Mouse (Mus musculus): ENCODE measurements around the gene Ltbp1.
"Not testable (repeated sequence)": the region's sequence is repeated elsewhere in the genome, so short reads cannot be mapped to it uniquely, and the experiment has no call there.

Ltbp1 gene

DNA sequence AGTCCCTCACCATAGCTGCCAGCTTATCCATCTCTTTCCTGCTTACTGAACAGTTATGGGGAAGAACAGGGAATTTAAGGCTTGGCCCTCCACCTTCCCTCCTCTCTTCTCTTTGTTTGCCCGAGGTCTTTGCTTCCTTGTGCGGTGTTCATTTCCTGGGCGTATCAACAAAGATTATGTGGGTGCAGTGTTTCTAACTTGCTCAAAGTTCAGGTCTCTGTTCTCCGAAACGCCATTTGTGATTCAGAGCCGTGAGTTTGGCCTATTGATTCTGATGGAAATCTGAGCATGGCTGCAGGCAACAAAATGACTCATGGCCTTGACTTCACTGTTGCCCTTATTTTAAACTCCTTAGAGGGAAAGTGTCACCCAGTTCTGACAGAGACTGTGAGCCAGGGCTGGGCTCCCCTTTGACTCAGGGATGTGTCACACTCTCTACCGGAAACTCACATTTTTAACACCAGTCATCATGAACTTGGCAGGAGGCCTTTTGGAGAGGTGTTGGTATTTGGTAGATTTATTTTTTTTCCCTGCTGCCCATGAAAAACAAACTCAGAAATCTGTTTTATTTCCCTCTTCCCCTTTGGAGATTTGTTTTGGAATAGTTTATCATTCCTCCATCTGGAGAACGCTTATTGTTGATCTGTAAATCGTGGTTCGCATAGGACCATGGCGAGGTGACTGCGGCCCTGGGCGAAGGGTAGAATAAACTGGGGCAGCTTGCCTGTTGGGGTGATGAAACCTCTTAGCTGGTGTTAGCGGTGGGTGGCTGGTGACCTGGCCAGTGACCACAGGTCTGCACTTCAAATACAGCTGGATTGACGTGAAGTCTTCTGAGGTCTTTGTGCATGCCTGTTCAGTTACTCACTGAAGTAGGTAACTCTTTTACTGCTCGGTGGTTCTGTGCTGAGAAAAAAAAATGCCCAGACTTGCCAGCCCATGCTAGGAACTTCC, 105.2 kb downstream of the Ltbp1 start:
- no peak for DNase-seq (ENCODE audit: low spot score in 2 of 2)

GRCm38 (mm10) chr17:75115594-75115993, 110.2 kb downstream of the Ltbp1 start:
- no peak for DNase-seq (ENCODE audit: low spot score in 2 of 2)

- no peak for DNase-seq (ENCODE audit: low spot score in 2 of 2)
Observed at GRCm38 (mm10) chr17:75118896-75119295, 113.5 kb downstream of the Ltbp1 start.

GRCm38 (mm10) chr17:75119422-75119821, 114.1 kb downstream of the Ltbp1 start:
- DNase-seq (ENCODE audit: low spot score in 2 of 2) = no peak

- DNase-seq (ENCODE audit: low spot score in 2 of 2) = no peak
Observed at GRCm38 (mm10) chr17:75120071-75120470, 114.7 kb downstream of the Ltbp1 start.

- DNase-seq (ENCODE audit: low spot score in 2 of 2) = no peak
Observed at GRCm38 (mm10) chr17:75122584-75123282, 117.4 kb downstream of the Ltbp1 start.

- peak; percentile 27 to 76 for DNase-seq (ENCODE audit: low spot score in 2 of 2)
Observed at GRCm38 (mm10) chr17:75128337-75128935, 123.1 kb downstream of the Ltbp1 start.

GRCm38 (mm10) chr17:75133983-75134382, 128.6 kb downstream of the Ltbp1 start:
- no peak for DNase-seq (ENCODE audit: low spot score in 2 of 2)

- no peak for DNase-seq (ENCODE audit: low spot score in 2 of 2)
Observed at GRCm38 (mm10) chr17:75139731-75140130, 134.4 kb downstream of the Ltbp1 start.

GRCm38 (mm10) chr17:75142845-75143244, 137.5 kb downstream of the Ltbp1 start:
- not testable (repeated sequence) for DNase-seq (ENCODE audit: low spot score in 2 of 2)

GRCm38 (mm10) chr17:75143927-75144326, 138.6 kb downstream of the Ltbp1 start:
- DNase-seq (ENCODE audit: low spot score in 2 of 2) = no peak

DNA sequence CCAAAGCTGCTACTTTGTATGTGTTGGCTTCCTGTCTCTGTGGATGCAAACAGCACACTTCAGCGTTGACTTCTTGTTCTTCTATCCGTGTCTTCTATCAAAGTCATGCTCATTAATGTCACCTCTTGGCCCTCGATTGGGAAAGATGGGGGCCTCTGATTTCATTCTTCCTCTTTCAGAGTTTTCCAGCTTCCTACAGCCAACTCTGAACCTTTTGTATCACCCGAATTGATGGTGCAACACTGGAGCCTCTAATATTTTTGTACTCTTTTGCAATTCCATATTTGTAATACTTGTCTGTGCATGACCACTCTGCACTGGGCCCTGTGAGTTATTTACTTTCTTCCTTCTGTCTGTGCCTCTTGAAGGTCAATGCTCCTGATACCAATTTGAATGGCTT, 141.8 kb downstream of the Ltbp1 start:
- DNase-seq (ENCODE audit: low spot score in 2 of 2) = no peak

DNA sequence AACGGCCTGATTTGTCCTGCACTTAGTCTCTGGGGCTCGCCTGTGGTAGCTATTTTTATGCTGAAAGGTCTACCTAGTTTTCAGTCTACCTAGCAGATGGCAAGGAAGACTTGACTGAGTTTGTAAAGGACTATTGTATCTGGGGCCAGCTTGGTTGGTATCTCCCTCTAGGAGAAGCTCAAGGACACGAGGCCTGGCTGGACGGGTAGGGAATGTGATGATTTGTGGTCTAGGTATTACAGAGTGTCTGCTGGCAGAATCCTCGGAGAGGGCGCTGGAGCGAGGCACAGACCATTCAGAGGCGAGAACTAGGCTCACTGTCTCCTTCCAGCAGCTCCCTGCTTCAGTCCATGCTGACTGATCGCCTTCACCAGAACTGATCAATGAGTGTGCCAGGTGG, 146.4 kb downstream of the Ltbp1 start:
- DNase-seq (ENCODE audit: low spot score in 2 of 2) = no peak

DNA sequence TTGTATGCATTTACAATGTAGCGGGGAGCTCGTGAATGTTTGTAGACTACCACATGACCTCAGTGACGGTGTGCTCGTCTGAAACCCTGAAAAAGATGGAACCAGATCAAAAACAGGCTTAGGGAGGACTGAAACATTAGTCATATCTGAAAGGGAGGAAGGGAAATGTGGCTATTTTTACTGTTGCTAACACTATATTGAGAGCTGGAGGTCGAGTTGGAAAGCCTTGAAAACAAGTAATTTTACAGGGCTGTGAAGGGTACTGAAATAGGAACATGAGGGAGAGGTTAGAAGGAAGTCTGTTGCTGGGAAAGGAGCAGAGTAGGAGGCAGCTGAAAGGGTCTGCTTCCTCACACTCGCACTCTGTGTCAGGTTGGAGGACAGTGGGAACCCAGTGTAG, 147.7 kb downstream of the Ltbp1 start:
- DNase-seq (ENCODE audit: low spot score in 2 of 2) = no peak

DNA sequence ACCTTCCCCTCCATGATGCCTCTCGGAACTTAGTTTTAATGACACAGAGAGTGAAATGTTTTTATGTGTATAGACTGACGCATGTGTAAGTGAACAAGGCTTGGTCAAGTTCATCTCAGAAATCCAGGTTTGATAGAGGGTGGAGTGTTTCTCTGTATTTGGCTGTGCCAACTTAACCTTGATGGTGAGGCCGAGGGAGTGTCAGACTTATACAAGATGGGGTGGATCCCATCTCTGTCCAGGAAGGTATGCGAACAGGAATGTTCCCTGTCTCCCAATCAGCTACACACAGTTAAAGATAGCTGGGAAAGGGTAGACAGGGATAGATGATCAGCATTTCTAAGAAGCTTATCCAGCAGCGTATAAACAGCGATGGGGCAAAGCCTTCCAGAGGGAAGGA, 153.0 kb downstream of the Ltbp1 start:
- no peak for DNase-seq (ENCODE audit: low spot score in 2 of 2)

GRCm38 (mm10) chr17:75159066-75159787, 153.9 kb downstream of the Ltbp1 start:
- DNase-seq (ENCODE audit: low spot score in 2 of 2) = no peak

- DNase-seq (ENCODE audit: low spot score in 2 of 2) = no peak
Observed at GRCm38 (mm10) chr17:75161062-75161461, 155.7 kb downstream of the Ltbp1 start.

- DNase-seq (ENCODE audit: low spot score in 2 of 2) = no peak
Observed at GRCm38 (mm10) chr17:75161931-75162330, 156.6 kb downstream of the Ltbp1 start.

- no peak for DNase-seq (ENCODE audit: low spot score in 2 of 2)
Observed at GRCm38 (mm10) chr17:75164566-75164965, 159.2 kb downstream of the Ltbp1 start.

DNA sequence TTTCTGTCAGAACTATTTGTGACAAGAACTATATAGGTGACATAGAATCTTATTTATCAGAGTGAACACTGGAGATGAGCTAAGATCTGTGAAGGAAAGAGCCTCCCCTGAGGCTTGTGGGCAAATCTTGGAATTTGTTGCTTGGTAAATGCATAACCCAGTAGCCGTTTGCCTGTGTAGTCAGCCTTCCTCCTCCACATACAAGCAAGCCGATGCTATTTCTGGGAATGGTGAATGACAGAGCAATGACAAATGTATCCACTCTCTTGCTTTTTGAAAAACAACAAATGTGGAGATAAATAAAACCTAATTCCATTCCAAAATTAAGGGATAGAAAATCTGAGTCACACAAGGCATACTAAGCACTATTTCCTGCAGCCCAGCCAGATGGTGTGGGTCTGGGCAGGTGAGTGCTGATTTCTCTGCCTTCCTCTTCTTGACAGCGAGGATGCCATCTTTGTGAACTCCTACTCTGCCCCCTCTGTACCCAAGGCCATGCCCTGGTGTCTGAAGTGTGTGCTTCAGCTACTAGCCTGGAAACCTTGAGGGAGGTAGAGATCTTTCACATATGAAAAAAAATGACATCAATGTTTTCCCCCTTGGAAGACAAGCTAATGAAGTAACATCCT, 163.3 kb downstream of the Ltbp1 start:
- no peak for DNase-seq (ENCODE audit: low spot score in 2 of 2)

- DNase-seq (ENCODE audit: low spot score in 2 of 2) = no peak
Observed at GRCm38 (mm10) chr17:75171659-75172058, 166.3 kb downstream of the Ltbp1 start.

All from spleen, postnatal 4 days (tissue).